Mouse (Mus musculus) MEL (cell line): Measurements from ENCODE around the gene Zbtb18. TPM values are rescaled to one million over a fixed set of nuclear protein-coding genes. Genes with fewer than 3 reads are reported as not detected.

Experiments
- DNase-seq: peaks from one replicate; pipeline ENCODE4 v3.0.0; 2011; ENCODE audit warnings: low read depth, low spot score
- H3K27ac ChIP-seq: 2 replicates; pipeline ENCODE4 v1.5.1; 2012; ENCODE audit warnings: low read depth, mild to moderate bottlenecking, control low read depth, low read length, moderate library complexity; ENCODE audit not compliant: control insufficient read depth
- H3K27me3 ChIP-seq, 2 experiments: fragments of 150-350 bp in 1 of 2; sonication (generic) in 1 of 2; 2 replicates each; pipeline ENCODE4 v1.6.1; 2012; ENCODE audit warnings: low read length in 2 of 2, mild to moderate bottlenecking in 2 of 2, improper control_type of control experiment in 1 of 2, moderate library complexity in 1 of 2; ENCODE audit not compliant: insufficient read depth in 2 of 2, control insufficient read depth in 1 of 2
- H3K36me3 ChIP-seq, 2 experiments: 2 replicates each; pipeline ENCODE4 v1.6.1; 2012 to 2014; ENCODE audit warnings: low read length in 2 of 2, improper control_type of control experiment in 1 of 2, inconsistent platforms in 1 of 2, mild to moderate bottlenecking in 1 of 2; ENCODE audit not compliant: insufficient read depth in 2 of 2, control insufficient read depth in 1 of 2
- H3K4me1 ChIP-seq, 2 experiments: fragments of 150-350 bp in 1 of 2; sonication (generic) in 1 of 2; 2 replicates each; pipeline ENCODE4 v1.6.1; 2012; ENCODE audit warnings: low read length in 2 of 2, improper control_type of control experiment in 1 of 2, mild to moderate bottlenecking in 1 of 2; ENCODE audit not compliant: insufficient read depth in 2 of 2, control insufficient read depth in 1 of 2
- H3K4me3 ChIP-seq, 2 experiments: fragments of 150-350 bp in 1 of 2; sonication (generic) in 1 of 2; 2 replicates each; pipeline ENCODE4 v1.5.1; 2012; ENCODE audit warnings: low read depth in 2 of 2, low read length in 2 of 2, mild to moderate bottlenecking in 2 of 2, moderate library complexity in 2 of 2, control low read depth in 1 of 2, improper control_type of control experiment in 1 of 2; ENCODE audit not compliant: control insufficient read depth in 1 of 2, insufficient read depth in 1 of 2
- H3K79me2 ChIP-seq: 2 replicates; pipeline ENCODE4 v1.6.1; 2012; ENCODE audit warnings: mild to moderate bottlenecking, low read length, moderate library complexity; ENCODE audit not compliant: control insufficient read depth, poor library complexity, insufficient read depth
- H3K9ac ChIP-seq: 2 replicates; pipeline ENCODE4 v1.6.1; 2012; ENCODE audit warnings: low read depth, mild to moderate bottlenecking, control low read depth, low read length, moderate library complexity; ENCODE audit not compliant: control insufficient read depth, poor library complexity, severe bottlenecking
- H3K9me3 ChIP-seq: fragments of 150-350 bp; sonication (generic); replicated peaks from 2 replicates; pipeline ENCODE4 v1.6.1; 2012; ENCODE audit warnings: mild to moderate bottlenecking, low read length, improper control_type of control experiment, moderate library complexity; ENCODE audit not compliant: insufficient read depth
- BHLHE40 ChIP-seq: IDR thresholded peaks from 2 replicates; pipeline ENCODE4 v1.6.1; 2012; ENCODE audit warnings: low read depth, mild to moderate bottlenecking, inconsistent platforms, low read length, improper control_type of control experiment, borderline replicate concordance
- CTCF ChIP-seq, 3 experiments: IDR thresholded peaks in 2 of 3; conservative IDR thresholded peaks in 1 of 3; 2 replicates each; pipeline ENCODE4 v1.5.1; 2011 to 2012; ENCODE audit warnings: low read length in 3 of 3, low read depth in 2 of 3, mild to moderate bottlenecking in 2 of 3, improper control_type of control experiment in 1 of 3, inconsistent platforms in 1 of 3, mixed read lengths in 1 of 3, moderate library complexity in 1 of 3; ENCODE audit not compliant: control insufficient read depth in 1 of 3, insufficient read depth in 1 of 3, poor library complexity in 1 of 3, severe bottlenecking in 1 of 3
- E2F4 ChIP-seq: IDR thresholded peaks from 2 replicates; pipeline ENCODE4 v1.6.1; 2011; ENCODE audit warnings: low read depth, low read length, improper control_type of control experiment, borderline replicate concordance
- EP300 ChIP-seq, 2 experiments: IDR thresholded peaks; 2 replicates each; pipeline ENCODE4 v1.6.1; 2011; ENCODE audit warnings: improper control_type of control experiment in 2 of 2, low read length in 2 of 2, low read depth in 1 of 2, mild to moderate bottlenecking in 1 of 2
- ETS1 ChIP-seq: IDR thresholded peaks from 2 replicates; pipeline ENCODE4 v1.6.1; 2012; ENCODE audit warnings: low read depth, mild to moderate bottlenecking, inconsistent platforms, low read length, improper control_type of control experiment, moderate library complexity
- GABPA ChIP-seq: IDR thresholded peaks from 2 replicates; pipeline ENCODE4 v1.6.1; 2012; ENCODE audit warnings: low read depth, mild to moderate bottlenecking, inconsistent platforms, low read length, improper control_type of control experiment, moderate library complexity
- GATA1 ChIP-seq: IDR thresholded peaks from 2 replicates; pipeline ENCODE4 v1.6.1; 2011; ENCODE audit warnings: low read depth, low read length, improper control_type of control experiment
- HCFC1 ChIP-seq: IDR thresholded peaks from 2 replicates; pipeline ENCODE4 v1.6.1; 2012; ENCODE audit warnings: low read depth, mild to moderate bottlenecking, inconsistent platforms, low read length, improper control_type of control experiment, moderate library complexity
- JUND ChIP-seq: IDR thresholded peaks from 2 replicates; pipeline ENCODE4 v1.6.1; 2011; ENCODE audit warnings: low read depth, mild to moderate bottlenecking, improper control_type of control experiment, low read length
- KAT2A ChIP-seq: conservative IDR thresholded peaks from 2 replicates; pipeline ENCODE4 v1.6.1; 2012; ENCODE audit warnings: low read depth, low read length, improper control_type of control experiment, inconsistent platforms
- MAFK ChIP-seq: IDR thresholded peaks from 2 replicates; pipeline ENCODE4 v1.6.1; 2011; ENCODE audit warnings: low read depth, mild to moderate bottlenecking, low read length, improper control_type of control experiment, borderline replicate concordance
- MAX ChIP-seq: IDR thresholded peaks from 2 replicates; pipeline ENCODE4 v1.6.1; 2011; ENCODE audit warnings: low read length, improper control_type of control experiment
- MEF2A ChIP-seq: IDR thresholded peaks from 2 replicates; pipeline ENCODE4 v1.6.1; 2014; ENCODE audit warnings: low read depth, mild to moderate bottlenecking, inconsistent platforms, low read length, improper control_type of control experiment; ENCODE audit not compliant: poor library complexity, insufficient replicate concordance, severe bottlenecking; ENCODE audit errors: extremely low read depth
- MXI1 ChIP-seq: IDR thresholded peaks from 2 replicates; pipeline ENCODE4 v1.6.1; 2011; ENCODE audit warnings: mild to moderate bottlenecking, low read depth, low read length, improper control_type of control experiment
- MYB ChIP-seq: IDR thresholded peaks from 2 replicates; pipeline ENCODE4 v1.6.1; 2011; ENCODE audit warnings: mild to moderate bottlenecking, low read depth, low read length, improper control_type of control experiment
- MYC ChIP-seq: IDR thresholded peaks from 2 replicates; pipeline ENCODE4 v1.6.1; 2011; ENCODE audit warnings: low read depth, mild to moderate bottlenecking, low read length, improper control_type of control experiment, moderate library complexity
- NRF1 ChIP-seq: IDR thresholded peaks from 2 replicates; pipeline ENCODE4 v1.6.1; 2014; ENCODE audit warnings: low read depth, mild to moderate bottlenecking, inconsistent platforms, low read length, improper control_type of control experiment, moderate library complexity; ENCODE audit not compliant: poor library complexity, insufficient read depth, severe bottlenecking
- POLR2A ChIP-seq, 2 experiments: IDR thresholded peaks; 2 replicates each; pipeline ENCODE4 v1.6.1; 2011 to 2012; ENCODE audit warnings: low read length in 2 of 2, mild to moderate bottlenecking in 2 of 2, control low read depth in 1 of 2, improper control_type of control experiment in 1 of 2, low read depth in 1 of 2, moderate library complexity in 1 of 2; ENCODE audit not compliant: control insufficient read depth in 1 of 2, insufficient read depth in 1 of 2, poor library complexity in 1 of 2
- POLR2AphosphoS2 ChIP-seq: IDR thresholded peaks from 2 replicates; pipeline ENCODE4 v1.6.1; 2011; ENCODE audit warnings: low read length, improper control_type of control experiment
- POLR2AphosphoS5 ChIP-seq: IDR thresholded peaks from 2 replicates; pipeline ENCODE4 v1.6.1; 2012; ENCODE audit warnings: low read depth, borderline replicate concordance, mild to moderate bottlenecking, inconsistent platforms, low read length, moderate library complexity, mixed read lengths
- RAD21 ChIP-seq: IDR thresholded peaks from 2 replicates; pipeline ENCODE4 v1.6.1; 2011; ENCODE audit warnings: mild to moderate bottlenecking, low read depth, low read length, improper control_type of control experiment
- RCOR1 ChIP-seq: IDR thresholded peaks from 2 replicates; pipeline ENCODE4 v1.6.1; 2012; ENCODE audit warnings: low read depth, mild to moderate bottlenecking, inconsistent platforms, low read length, improper control_type of control experiment
- SIN3A ChIP-seq: IDR thresholded peaks from 2 replicates; pipeline ENCODE4 v1.6.1; 2012; ENCODE audit warnings: low read length, improper control_type of control experiment, inconsistent platforms
- SMC3 ChIP-seq: IDR thresholded peaks from 2 replicates; pipeline ENCODE4 v1.6.1; 2011; ENCODE audit warnings: low read depth, low read length, improper control_type of control experiment
- TBP ChIP-seq: IDR thresholded peaks from 2 replicates; pipeline ENCODE4 v1.8.0; 2011; ENCODE audit warnings: low read depth, low read length, improper control_type of control experiment
- TCF12 ChIP-seq: IDR thresholded peaks from 2 replicates; pipeline ENCODE4 v1.6.1; 2014; ENCODE audit warnings: low read depth, mild to moderate bottlenecking, inconsistent platforms, low read length, improper control_type of control experiment, moderate library complexity
- UBTF ChIP-seq: IDR thresholded peaks from 2 replicates; pipeline ENCODE4 v1.6.1; 2012; ENCODE audit warnings: low read depth, mild to moderate bottlenecking, inconsistent platforms, low read length, improper control_type of control experiment, moderate library complexity, borderline replicate concordance; ENCODE audit not compliant: insufficient read depth
- USF2 ChIP-seq, 2 experiments: IDR thresholded peaks; 2 replicates each; pipeline ENCODE4 v1.6.1; 2011 to 2012; ENCODE audit warnings: improper control_type of control experiment in 2 of 2, low read length in 2 of 2, borderline replicate concordance in 1 of 2, inconsistent platforms in 1 of 2, low read depth in 1 of 2, mild to moderate bottlenecking in 1 of 2; ENCODE audit not compliant: insufficient read depth in 1 of 2
- ZC3H11A ChIP-seq: IDR thresholded peaks from 2 replicates; pipeline ENCODE4 v1.6.1; 2012; ENCODE audit warnings: low read depth, mild to moderate bottlenecking, inconsistent platforms, low read length, improper control_type of control experiment
- ZKSCAN1 ChIP-seq: IDR thresholded peaks from 2 replicates; pipeline ENCODE4 v1.6.1; 2012; ENCODE audit warnings: low read depth, mild to moderate bottlenecking, inconsistent platforms, low read length, improper control_type of control experiment, moderate library complexity
- ZMIZ1 ChIP-seq: IDR thresholded peaks from 2 replicates; pipeline ENCODE4 v1.6.1; 2012; ENCODE audit warnings: low read depth, mild to moderate bottlenecking, inconsistent platforms, low read length, improper control_type of control experiment, moderate library complexity
- polyA plus RNA-seq, 2 experiments: library from polyadenylated mRNA; stranded (reverse) in 1 of 2; unstranded in 1 of 2; fragments of >175 nt in 1 of 2; fragments of >200 nt in 1 of 2; gene quantifications; 2 replicates each; pipeline versions ENCODE4 v1.2.1 to v1.2.4; 2012; ENCODE audit warnings: low replicate concordance in 2 of 2, low read depth in 1 of 2; ENCODE audit not compliant: insufficient read length in 2 of 2, insufficient read depth in 1 of 2, missing spikeins in 1 of 2
- total RNA-seq: library from RNA; depleted of rRNA; stranded (reverse); fragments of 300-350 nt; gene quantifications from 2 replicates; pipeline ENCODE4 v1.2.3, GENCODE M21; 2012

Zbtb18 gene
- total and polyA plus RNA-seq, 3 experiments = 15.6 to 23.8 TPM; not detected in 1

DNA sequence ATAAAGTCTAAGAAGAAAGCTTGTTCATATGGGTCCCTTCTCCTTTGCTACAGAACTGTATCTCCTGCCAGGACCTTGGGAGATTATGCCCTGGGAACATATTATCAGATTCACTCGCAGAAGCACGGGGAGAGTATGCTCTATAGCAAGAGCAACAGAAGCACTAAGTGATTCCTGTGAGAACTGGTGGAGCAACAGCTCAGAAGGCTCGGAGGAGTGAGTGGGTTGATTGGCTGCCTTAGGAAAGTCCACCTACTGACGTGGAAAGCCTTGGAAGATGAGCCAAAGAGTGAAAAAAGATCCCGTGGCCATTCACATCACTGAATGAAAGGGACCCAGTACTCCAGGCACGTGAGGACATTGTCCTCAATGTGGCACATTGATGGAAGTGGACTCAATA, 37.0 kb upstream of the Zbtb18 start:
- no peaks in the 10 kb centered on the region for H3K9me3 ChIP-seq
- no peak for DNase-seq
- H3K4me1 ChIP-seq = no peaks in the 10 kb centered on the region
- no peak for TF ChIP-seq JUND
- no peak for TF ChIP-seq ZC3H11A
- TF ChIP-seq E2F4 = no peak
- no peak for TF ChIP-seq EP300 (IDR thresholded peaks at IDR 0.05; ENCODE audit: low read depth in 1 of 2, low read length in 2 of 2)
- TF ChIP-seq SIN3A = no peak
- no peak for TF ChIP-seq TBP
- no peak for TF ChIP-seq UBTF
- TF ChIP-seq BHLHE40 = no peak
- TF ChIP-seq USF2 (IDR thresholded peaks at IDR 0.05; ENCODE audit: borderline replicate concordance in 1 of 2, insufficient read depth in 1 of 2, low read depth in 1 of 2, low read length in 2 of 2) = no peak
- no peak for TF ChIP-seq ZKSCAN1
- no peak for TF ChIP-seq GABPA
- no peak for TF ChIP-seq POLR2AphosphoS5
- no peak for TF ChIP-seq MXI1
- no peak for TF ChIP-seq MAX
- no peaks in the 10 kb centered on the region for H3K79me2 ChIP-seq
- H3K27ac ChIP-seq = no peak overlapping the region
- no peak overlapping the region for H3K4me3 ChIP-seq
- no peak overlapping the region for H3K9ac ChIP-seq
- H3K27me3 ChIP-seq = peaks cover 1 to 3% of the 10 kb centered on the region in 2 experiments; a peak in 2 of 4 replicates
- no peaks in the 10 kb centered on the region for H3K36me3 ChIP-seq

DNA sequence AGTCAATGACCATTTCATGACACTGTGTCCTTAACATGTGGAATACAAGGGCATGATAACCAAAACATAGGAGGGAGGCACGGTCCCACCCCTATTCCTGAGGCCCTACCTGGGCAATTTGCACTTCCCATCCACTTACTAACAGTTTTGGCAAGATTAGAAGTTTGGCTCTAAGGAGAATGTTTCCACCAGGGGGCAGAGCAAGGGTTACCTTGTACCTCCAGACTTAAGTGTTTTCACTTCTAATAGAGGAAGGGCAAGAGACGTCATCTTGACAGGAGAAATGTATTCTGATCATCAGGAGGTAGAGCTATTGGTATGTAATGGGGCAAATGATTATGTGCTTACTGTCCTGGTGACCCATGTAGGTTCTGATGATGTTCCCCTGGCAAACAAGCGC, 33.5 kb upstream of the Zbtb18 start:
- DNase-seq = peak; percentile 62
- Histone ChIP-seq H3K36me3 (no peaks in the 10 kb centered on the region), H3K27ac (no peak overlapping the region)
- no peak for TF ChIP-seq POLR2A (IDR thresholded peaks at IDR 0.05; ENCODE audit: control insufficient read depth in 1 of 2, insufficient read depth in 1 of 2, low read depth in 1 of 2, low read length in 2 of 2, poor library complexity in 1 of 2)
- no peak for TF ChIP-seq MEF2A
- no peak for TF ChIP-seq NRF1
- no peak for TF ChIP-seq ZKSCAN1
- peak; percentile 39; the same call in 1 of the 2 replicates for TF ChIP-seq ZC3H11A
- TF ChIP-seq TBP = no peak
- no peak for TF ChIP-seq MAX
- TF ChIP-seq POLR2AphosphoS2 = no peak
- TF ChIP-seq GATA1 = no peak
- no peak for TF ChIP-seq EP300 (IDR thresholded peaks at IDR 0.05; ENCODE audit: low read depth in 1 of 2, low read length in 2 of 2)
- TF ChIP-seq ETS1 = no peak
- no peak for TF ChIP-seq MAFK
- TF ChIP-seq RCOR1 = no peak
- TF ChIP-seq RAD21 = peak; percentile 39
- TF ChIP-seq HCFC1 = no peak
- peak; percentile 1 to 57 (median 21); a peak in 3 of 6 replicates for TF ChIP-seq CTCF (IDR thresholded peaks at IDR 0.05 in 2 of 3, conservative IDR thresholded peaks at IDR 0.05 in 1 of 3; ENCODE audit: control insufficient read depth in 1 of 3, insufficient read depth in 1 of 3, low read depth in 2 of 3, low read length in 3 of 3, poor library complexity in 1 of 3, severe bottlenecking in 1 of 3)
- peak; percentile 79 for TF ChIP-seq SMC3
- TF ChIP-seq TCF12 = no peak
- TF ChIP-seq ZMIZ1 = no peak
- no peak for TF ChIP-seq BHLHE40
- TF ChIP-seq SIN3A = no peak
- TF ChIP-seq UBTF = no peak
- TF ChIP-seq MYC = no peak
- no peak for TF ChIP-seq KAT2A
- TF ChIP-seq MYB = no peak

More for the DNA sequence above, 33.5 kb upstream of the Zbtb18 start:
- no peaks in the 10 kb centered on the region for H3K9me3 ChIP-seq
- no peaks in the 10 kb centered on the region for H3K79me2 ChIP-seq
- no peaks in the 10 kb centered on the region for H3K4me1 ChIP-seq
- H3K27me3 ChIP-seq = peaks cover 0 to 5% of the 10 kb centered on the region in 2 experiments; a peak in 1 of 4 replicates
- no peak overlapping the region for H3K9ac ChIP-seq
- no peak overlapping the region for H3K4me3 ChIP-seq
